Mouse (Mus musculus): Measurements from ENCODE around the gene Pi16. TPM values are rescaled to one million over a fixed set of nuclear protein-coding genes. Genes with fewer than 3 reads are reported as not detected.

The Pi16 gene
- polyA plus RNA-seq, 1 experiment from 2014 or later, result 0.34 TPM

DNA sequence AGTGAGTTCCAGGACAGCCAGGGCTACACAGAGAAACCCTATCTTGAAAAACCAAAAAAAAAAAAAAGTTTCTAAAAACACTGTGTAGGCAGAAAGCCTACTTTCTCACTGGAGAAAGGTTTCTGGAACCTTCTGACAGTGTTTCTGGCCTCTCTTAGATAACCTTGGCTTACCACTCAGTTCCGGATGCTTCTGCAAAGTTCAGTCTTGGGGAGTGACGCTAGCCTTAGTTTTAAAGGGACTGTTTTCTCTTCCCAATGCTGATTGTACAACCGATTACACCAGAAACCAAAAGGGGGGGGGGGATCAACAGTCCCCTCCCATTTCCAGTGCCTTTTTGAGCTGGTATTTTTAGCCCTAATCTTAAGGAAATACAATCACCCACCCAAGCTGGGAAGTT, 6.1 kb downstream of the Pi16 start:
- no peak for DNase-seq (ENCODE audit: low spot score)
- H3K36me3 ChIP-seq, result no peaks in the 10 kb centered on the region
- 93% methylated on average over 3 of the region's 3 CpGs for WGBS
- H3K4me3 ChIP-seq, result no peak overlapping the region
- no peaks in the 10 kb centered on the region for H3K9me3 ChIP-seq (replicated peaks)
- no peak overlapping the region for H3K27ac ChIP-seq
- peaks cover 53% of the 10 kb centered on the region for H3K4me1 ChIP-seq
- peaks cover 94% of the 10 kb centered on the region for H3K27me3 ChIP-seq (ENCODE audit: low read depth, poor library complexity, severe bottlenecking)

DNA sequence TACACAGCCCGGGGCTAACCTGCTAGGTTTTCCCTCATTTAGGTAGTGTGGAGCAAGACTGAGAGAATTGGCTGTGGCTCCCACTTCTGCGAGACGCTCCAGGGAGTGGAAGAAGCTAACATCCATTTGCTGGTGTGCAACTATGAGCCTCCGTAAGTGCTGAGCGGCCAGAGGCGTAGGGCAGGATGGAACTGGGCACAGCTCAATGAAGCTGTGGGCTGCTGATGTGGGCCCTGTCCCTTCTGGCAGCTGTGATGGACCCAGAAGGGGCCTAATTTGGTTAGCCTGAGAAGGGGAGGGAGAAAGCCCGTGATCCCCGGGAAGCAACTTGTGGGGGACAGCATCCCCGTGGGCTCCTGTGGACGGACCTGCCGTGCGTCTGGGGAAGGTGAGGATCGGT, 8.4 kb downstream of the Pi16 start:
- Histone ChIP-seq H3K4me3 (peak overlapping the region; percentile 50; the same call in 1 of the 2 replicates), H3K27me3 (ENCODE audit: low read depth, poor library complexity, severe bottlenecking) (peaks cover 77% of the 10 kb centered on the region)

DNA sequence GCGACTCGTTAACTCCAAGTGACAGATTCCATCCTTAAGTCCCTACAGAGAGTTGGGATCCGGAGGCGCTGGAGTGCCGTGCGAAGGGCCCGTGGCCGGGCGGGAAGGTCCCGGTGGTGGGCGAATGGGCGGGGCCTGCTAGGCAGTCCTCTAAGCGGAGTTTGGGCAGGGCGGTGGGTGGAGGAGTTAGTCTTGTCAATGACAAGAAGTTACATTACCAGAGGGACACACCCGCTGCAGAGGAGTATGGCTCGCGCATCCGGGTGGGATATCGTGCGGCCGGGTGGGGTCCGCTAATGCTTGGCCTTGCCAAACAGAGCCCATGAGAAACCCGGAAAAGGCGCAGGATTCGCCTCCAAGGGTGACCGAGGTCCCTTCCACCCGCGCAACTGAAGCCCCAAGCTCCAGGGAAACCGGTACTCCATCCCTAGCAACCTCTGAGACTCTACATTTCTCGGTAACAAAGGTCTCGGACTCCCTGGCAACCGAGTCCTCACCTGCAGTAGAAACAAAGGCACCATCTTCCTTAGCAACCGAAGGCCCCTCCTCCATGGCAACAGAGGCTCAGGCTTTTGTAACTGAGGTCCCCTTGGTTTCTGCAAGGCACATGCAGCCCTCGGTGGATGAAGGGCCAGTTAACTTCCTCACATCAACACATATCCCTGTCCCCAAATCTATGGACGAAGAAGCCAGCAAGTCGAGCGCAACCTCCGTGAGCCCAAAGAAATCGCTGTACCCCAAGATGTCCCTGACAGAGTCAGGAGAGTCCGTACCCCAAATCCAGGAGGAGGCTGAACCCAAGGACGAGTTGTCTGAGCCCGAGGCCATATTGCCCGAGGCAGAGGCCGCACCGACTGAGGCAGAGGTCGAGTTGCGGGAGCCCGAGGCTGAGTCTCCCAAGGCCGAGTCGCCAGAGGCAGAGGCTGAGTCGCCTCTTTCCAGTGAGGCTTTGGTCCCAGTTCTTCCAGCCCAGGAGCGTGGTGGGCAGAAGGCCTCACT, 9.3 kb downstream of the Pi16 start:
- H3K36me3 ChIP-seq, result peaks cover 20% of the 10 kb centered on the region
- 13% methylated on average over 52 of the region's 52 CpGs for WGBS
- H3K27ac ChIP-seq, result peak overlapping the region; percentile 77
- peak; percentile 76 for DNase-seq (ENCODE audit: low spot score)
- H3K4me3 ChIP-seq, result peak overlapping the region; percentile 50
- no peaks in the 10 kb centered on the region for H3K9me3 ChIP-seq (replicated peaks)
- peaks cover 34% of the 10 kb centered on the region for H3K4me1 ChIP-seq
- H3K27me3 ChIP-seq (ENCODE audit: low read depth, poor library complexity, severe bottlenecking), result peaks cover 67% of the 10 kb centered on the region

More for the DNA sequence above, 8.4 kb downstream of the Pi16 start:
- Histone ChIP-seq H3K4me1 (peaks cover 41% of the 10 kb centered on the region), H3K36me3 (peaks cover 11% of the 10 kb centered on the region), H3K9me3 (replicated peaks) (no peaks in the 10 kb centered on the region), H3K27ac (peak overlapping the region; percentile 77; the same call in 1 of the 2 replicates)
- DNase-seq (ENCODE audit: low spot score), result no peak
- WGBS, result 50% methylated on average over 13 of the region's 13 CpGs

DNA sequence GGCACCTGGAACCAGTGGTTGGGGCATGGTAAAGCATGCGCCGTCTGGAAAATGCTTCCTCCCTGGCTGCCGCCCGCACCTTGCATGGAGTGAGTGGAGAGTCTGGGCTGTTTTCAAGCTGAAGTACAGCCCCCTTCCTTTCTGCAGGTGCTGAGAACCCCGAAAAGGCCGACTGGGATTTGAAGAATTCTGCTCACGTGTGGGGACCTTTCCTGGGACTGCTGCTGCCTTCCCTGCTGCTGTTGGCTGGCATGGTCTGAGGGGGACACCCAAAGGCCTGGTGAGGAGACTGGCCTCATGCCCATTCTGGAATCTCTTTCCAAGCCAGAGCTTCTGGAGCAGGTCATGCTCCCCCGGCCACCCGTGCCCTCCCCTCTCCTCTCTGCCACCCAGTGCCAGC, 10.2 kb downstream of the Pi16 start:
- Histone ChIP-seq H3K27me3 (ENCODE audit: low read depth, poor library complexity, severe bottlenecking) (peaks cover 59% of the 10 kb centered on the region), H3K9me3 (replicated peaks) (no peaks in the 10 kb centered on the region), H3K36me3 (peaks cover 29% of the 10 kb centered on the region), H3K27ac (peak overlapping the region; percentile 77; the same call in 1 of the 2 replicates), H3K4me3 (no peak overlapping the region), H3K4me1 (peaks cover 25% of the 10 kb centered on the region)
- WGBS, result 80% methylated on average over 9 of the region's 9 CpGs
- DNase-seq (ENCODE audit: low spot score), result no peak

DNA sequence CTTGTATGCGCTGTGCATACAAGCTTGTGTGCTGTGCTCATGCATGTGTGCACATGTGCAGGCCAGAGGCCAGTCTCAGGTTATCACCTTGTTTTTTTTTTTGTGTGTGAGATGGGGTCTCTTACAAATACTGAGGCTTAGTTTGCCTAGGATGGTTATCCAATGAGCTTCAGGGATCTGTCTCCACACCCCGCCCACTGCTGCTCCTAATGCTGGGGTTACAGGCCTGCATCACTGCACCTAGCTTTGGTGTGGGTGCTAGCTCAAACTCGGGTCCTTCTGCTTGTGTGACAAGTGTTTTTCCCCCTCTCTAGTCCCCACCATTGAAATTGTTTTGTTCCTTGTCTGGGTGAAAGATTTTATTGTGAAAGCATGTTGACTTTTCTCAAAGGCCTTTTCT, 12.7 kb downstream of the Pi16 start:
- Histone ChIP-seq H3K9me3 (replicated peaks) (no peaks in the 10 kb centered on the region), H3K27me3 (ENCODE audit: low read depth, poor library complexity, severe bottlenecking) (peaks cover 38% of the 10 kb centered on the region), H3K4me1 (peaks cover 22% of the 10 kb centered on the region), H3K4me3 (no peak overlapping the region), H3K36me3 (peaks cover 51% of the 10 kb centered on the region), H3K27ac (no peak overlapping the region)
- WGBS, result 88% methylated on average over 3 of the region's 3 CpGs
- no peak for DNase-seq (ENCODE audit: low spot score)

DNA sequence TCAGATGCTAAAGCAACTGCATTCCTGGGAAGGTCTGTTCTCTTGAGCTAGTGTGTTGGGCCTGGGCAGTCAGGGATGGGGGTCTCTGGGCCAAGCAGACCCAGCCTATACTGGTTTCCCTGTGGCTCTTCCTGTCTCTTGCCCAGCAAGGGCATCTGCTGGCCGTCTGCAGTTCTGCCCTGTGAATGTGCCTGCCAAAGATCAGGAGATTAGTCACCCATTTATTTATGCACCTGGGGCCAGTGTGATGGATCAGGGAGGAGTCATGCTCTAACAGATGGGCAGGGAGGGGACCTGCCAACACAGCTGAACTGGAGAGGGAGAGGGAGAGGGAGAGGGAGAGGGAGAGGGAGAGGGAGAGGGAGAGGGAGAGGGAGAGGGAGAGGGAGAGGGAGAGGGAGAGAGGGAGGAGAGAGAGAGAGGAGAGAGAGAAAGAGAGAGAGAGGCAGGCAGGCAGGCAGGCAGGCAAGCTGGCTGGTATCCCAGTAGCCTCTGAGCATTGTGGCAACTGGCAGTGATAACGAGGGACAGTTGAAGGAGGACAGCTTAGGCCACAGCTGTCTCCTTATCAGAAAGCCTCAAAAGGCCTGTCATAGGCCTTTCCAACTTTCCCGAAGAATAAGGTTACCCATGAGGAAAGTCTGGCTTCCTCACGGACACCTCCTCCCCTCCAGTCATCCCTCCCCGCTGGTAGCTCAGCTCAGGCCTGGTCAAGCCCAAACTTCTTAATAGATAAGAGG, 13.4 kb downstream of the Pi16 start:
- Histone ChIP-seq H3K4me1 (peaks cover 20% of the 10 kb centered on the region), H3K36me3 (peaks cover 57% of the 10 kb centered on the region), H3K27me3 (ENCODE audit: low read depth, poor library complexity, severe bottlenecking) (peaks cover 33% of the 10 kb centered on the region), H3K4me3 (no peak overlapping the region), H3K9me3 (replicated peaks) (no peaks in the 10 kb centered on the region), H3K27ac (no peak overlapping the region)
- DNase-seq (ENCODE audit: low spot score), result no peak
- WGBS, result 45% methylated on average over 5 of the region's 5 CpGs

DNA sequence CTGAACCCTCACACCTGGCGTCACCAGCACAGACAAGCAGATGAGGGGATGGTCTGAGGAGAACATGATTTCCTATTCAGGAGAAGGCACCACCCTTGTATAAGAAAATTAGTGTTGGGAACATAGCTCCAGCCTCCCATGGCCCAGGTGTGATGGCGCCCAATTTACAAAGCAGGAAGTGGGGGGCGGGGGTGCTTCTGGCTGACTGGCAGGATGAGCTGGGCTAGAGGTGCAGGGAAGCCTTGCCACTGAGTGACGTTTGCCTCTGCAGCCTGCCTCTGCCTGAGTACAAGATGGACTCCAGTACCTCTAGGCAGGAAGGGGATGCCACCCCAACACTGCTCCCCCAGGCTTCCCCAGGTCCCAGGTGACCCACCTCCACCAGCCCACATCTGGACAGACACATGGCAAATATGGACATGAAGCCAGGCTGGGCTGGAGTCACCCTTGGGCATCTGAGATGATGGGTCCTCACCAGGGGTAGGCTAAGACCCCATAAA, 14.8 kb downstream of the Pi16 start:
- H3K27ac ChIP-seq, result no peak overlapping the region
- peaks cover 6% of the 10 kb centered on the region for H3K4me1 ChIP-seq
- H3K4me3 ChIP-seq, result no peak overlapping the region
- H3K9me3 ChIP-seq (replicated peaks), result no peaks in the 10 kb centered on the region
- H3K36me3 ChIP-seq, result peaks cover 71% of the 10 kb centered on the region
- WGBS, result 73% methylated on average over 4 of the region's 4 CpGs
- no peak for DNase-seq (ENCODE audit: low spot score)
- peaks cover 19% of the 10 kb centered on the region for H3K27me3 ChIP-seq (ENCODE audit: low read depth, poor library complexity, severe bottlenecking)

DNA sequence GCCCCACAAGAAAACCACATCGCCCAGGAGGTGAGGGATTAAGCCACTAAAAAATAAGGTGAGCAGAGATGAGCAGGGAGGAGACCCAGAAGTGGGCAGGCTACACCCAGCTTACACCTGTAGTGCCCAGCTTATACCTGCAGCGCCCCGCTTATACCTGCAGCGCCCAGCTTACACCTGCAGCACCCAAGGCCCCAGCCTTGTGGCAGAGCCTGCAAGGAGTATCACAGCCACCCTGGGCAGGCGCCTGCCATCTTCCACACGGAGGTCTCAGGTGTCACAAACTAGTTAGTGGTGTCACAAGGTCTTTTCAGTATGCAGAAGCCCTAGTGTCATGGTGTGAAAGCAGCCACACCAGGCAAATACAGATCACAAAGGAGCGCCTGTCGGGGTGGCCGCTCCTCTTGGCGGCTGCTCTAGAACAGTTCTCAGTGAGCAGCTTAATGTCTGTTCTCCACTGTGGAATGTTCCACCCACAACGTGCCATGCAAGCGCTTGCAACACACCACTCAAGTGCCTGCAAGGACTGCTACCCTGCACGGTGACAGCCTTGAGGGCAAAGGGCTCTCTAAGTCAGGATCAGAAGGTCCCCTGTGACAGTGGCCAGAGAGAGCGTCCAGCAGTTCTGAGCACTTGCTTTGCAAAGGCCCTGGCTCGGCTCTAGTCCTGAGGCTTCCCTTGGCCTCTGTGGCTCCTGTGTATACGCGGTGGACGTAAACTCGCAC, 18.9 kb downstream of the Pi16 start:
- Histone ChIP-seq H3K4me1 (peaks cover 17% of the 10 kb centered on the region), H3K27ac (no peak overlapping the region), H3K27me3 (ENCODE audit: low read depth, poor library complexity, severe bottlenecking) (no peaks in the 10 kb centered on the region), H3K4me3 (no peak overlapping the region), H3K36me3 (peaks cover 96% of the 10 kb centered on the region), H3K9me3 (replicated peaks) (no peaks in the 10 kb centered on the region)
- WGBS, result 91% methylated on average over 19 of the region's 19 CpGs
- no peak for DNase-seq (ENCODE audit: low spot score)

DNA sequence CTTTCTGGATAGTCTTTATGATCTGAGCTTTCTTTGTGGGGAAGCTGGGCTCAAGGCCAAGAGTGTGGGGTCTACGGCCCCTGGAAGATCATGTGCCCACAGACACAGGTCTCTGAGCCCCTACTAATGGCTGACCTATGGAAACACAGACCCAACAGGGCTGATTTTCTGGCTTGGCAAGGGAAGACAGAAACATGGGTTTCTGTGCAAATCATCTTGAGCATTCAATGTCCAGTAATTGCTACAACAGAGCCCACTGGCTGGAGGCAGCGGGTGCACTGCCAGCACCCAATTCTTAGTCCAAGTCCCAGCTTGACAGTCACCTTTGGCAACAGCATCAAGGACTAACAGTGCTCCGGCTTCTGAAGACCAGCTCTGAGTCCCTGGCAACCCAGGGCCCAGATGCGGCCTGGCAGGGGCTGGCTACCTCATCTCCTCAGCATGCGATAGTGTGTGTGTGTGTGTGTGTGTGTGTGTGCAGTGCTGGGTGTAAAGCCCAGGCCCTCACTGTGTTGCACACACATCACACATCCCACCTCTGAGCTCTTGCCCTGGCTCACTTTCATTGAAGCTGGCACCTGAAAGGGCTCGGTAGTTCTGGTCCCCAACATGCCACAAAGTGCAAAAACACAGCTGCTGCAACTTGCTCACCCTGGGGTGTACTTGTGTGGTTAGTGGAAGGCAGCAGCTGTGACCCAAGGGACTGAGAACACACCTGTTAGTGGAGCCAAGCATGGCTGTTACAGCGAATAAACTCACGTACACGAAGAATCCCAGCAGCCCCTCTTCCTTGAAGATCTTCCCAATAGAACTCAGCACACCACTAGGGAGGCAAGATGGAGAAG, 20.7 kb downstream of the Pi16 start:
- Histone ChIP-seq H3K4me3 (no peak overlapping the region), H3K36me3 (peaks cover 92% of the 10 kb centered on the region), H3K27me3 (ENCODE audit: low read depth, poor library complexity, severe bottlenecking) (no peaks in the 10 kb centered on the region), H3K4me1 (peaks cover 33% of the 10 kb centered on the region), H3K27ac (no peak overlapping the region), H3K9me3 (replicated peaks) (no peaks in the 10 kb centered on the region)
- DNase-seq (ENCODE audit: low spot score), result no peak
- WGBS, result 92% methylated on average over 9 of the region's 9 CpGs

DNA sequence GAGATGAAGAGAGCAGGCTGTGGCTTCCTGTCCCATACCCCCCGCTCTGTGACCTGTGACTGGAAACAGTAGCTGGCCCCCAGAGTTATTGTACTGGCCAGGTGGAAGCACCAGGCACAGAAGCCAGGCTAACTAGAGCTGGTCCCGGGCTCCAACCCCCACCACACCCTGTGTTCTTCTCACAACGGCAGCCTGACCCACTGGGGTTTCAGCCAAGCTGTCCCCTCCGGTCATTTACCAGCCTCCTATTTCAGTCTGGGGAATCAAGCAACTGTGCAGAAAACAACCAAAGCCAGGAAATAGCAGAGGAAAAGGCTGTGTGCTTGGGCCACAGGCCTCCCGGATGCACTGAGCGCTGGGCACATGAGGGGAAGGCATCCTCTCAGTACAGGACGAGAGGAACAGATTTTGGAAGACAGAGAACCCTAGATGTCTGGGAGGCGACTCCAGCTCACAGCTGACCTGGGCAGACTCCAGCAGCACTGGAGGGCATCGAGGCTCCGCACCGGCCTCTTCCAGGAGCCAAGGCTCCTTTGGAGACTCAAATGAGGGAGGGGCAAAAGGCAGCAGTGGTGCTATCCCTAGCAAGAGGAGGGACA, 21.8 kb downstream of the Pi16 start:
- Histone ChIP-seq H3K4me3 (no peak overlapping the region), H3K27ac (0 out of 2 replicates have a peak overlapping the region, but pooled peaks have one; percentile 33), H3K9me3 (replicated peaks) (no peaks in the 10 kb centered on the region), H3K27me3 (ENCODE audit: low read depth, poor library complexity, severe bottlenecking) (no peaks in the 10 kb centered on the region), H3K36me3 (peaks cover 92% of the 10 kb centered on the region), H3K4me1 (peaks cover 33% of the 10 kb centered on the region)
- no peak for DNase-seq (ENCODE audit: low spot score)
- whole genome bisulfite sequencing, result 87% methylated on average over 11 of the region's 11 CpGs

DNA sequence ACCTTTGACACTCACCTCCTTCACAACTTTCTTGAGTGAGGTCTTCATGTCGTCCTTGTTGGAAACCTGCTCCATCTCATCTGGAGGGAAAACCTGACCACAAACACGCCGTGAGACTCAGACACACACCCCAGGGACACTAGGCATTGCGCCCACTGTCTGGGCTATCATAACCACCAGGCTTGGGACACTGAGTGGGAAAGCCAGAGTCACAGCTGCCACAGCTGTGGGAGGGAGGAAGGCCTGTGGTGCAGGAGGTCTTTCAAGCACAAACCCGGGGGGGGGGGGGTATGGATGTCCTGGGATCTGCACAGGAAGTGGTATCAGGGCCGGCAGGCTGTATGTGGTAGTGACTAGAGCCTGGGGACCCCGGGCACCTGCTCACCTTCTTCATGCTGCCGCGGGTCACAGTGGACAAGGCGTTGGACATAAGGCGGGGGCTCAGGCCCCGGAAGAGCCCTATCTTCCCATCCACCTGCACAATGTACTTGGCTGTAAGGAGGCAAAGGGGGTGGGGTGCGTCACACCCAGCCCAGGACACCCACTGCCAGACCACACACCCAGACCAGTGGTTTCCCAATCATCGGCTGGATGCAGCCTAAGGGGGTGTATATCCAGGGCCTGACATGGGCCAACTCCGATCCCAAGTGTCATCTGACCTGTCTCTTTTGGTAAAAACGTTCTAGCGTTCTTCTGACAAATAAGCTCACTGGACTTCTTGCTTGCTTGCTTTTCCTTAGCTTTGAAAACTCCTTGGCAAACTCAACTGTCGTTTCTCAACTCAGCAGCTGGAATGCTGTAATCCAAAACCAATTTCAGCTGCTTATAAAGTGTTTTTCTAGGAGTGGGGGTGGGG, 23.2 kb downstream of the Pi16 start:
- H3K27ac ChIP-seq, result peak overlapping the region; percentile 72
- no peaks in the 10 kb centered on the region for H3K9me3 ChIP-seq (replicated peaks)
- DNase-seq (ENCODE audit: low spot score), result no peak
- no peaks in the 10 kb centered on the region for H3K27me3 ChIP-seq (ENCODE audit: low read depth, poor library complexity, severe bottlenecking)
- peaks cover 93% of the 10 kb centered on the region for H3K36me3 ChIP-seq
- WGBS, result 88% methylated on average over 18 of the region's 18 CpGs
- peaks cover 37% of the 10 kb centered on the region for H3K4me1 ChIP-seq
- no peak overlapping the region for H3K4me3 ChIP-seq

Measured in limb, embryonic 10.5 days (tissue).